11 mouse cellular contexts compared by ENCODE assay signal in genomic region chr19:7140856-7141421, GRCm38 (mm10). TPM values are rescaled to one million over a fixed set of nuclear protein-coding genes. Genes with fewer than 3 reads are reported as not detected.
A peak's percentile ranks its signal among the peaks of the same experiment; 100 is the strongest.
DNase-seq lines count a peak whose midpoint lies in the region; ATAC-seq and TF ChIP-seq lines count a peak whose summit lies in the region.
"Had no signal": no experiment of that assay in that cellular context is flagged by ENCODE, and none has a peak within 500 bp of the region (broad histone marks: within the 10 kb centered on the region; RNA-seq: fewer than 3 reads in every experiment).

No protein-coding gene starts in this region.

- no peaks in the 10 kb centered on the region for H3K9me3 ChIP-seq in heart, embryonic 14.5 days (ENCODE audit: control insufficient read depth, low read length)
- H3K9me3 ChIP-seq in heart, embryonic 11.5 days (replicated peaks; ENCODE audit: control insufficient read depth, low read length): no peaks in the 10 kb centered on the region
- H3K9me3 ChIP-seq in embryonic facial prominence, embryonic 10.5 days: no peaks in the 10 kb centered on the region
- no peaks in the 10 kb centered on the region for H3K9me3 ChIP-seq in forebrain, postnatal 0 days (ENCODE audit: low read length)
- H3K9me3 ChIP-seq in midbrain, embryonic 15.5 days: no peaks in the 10 kb centered on the region

- peak overlapping the region in 1 of 2 experiments; percentile 6; a peak in 2 of 4 replicates for H3K27ac ChIP-seq in heart, embryonic 14.5 days (replicated peaks in 1 of 2; ENCODE audit: control insufficient read depth in 1 of 2, insufficient read depth in 1 of 2, low read depth in 2 of 2, low read length in 2 of 2)
- H3K27ac ChIP-seq in heart, embryonic 11.5 days (ENCODE audit: low read depth, low read length): no peak overlapping the region
- H3K27ac ChIP-seq in embryonic facial prominence, embryonic 10.5 days (replicated peaks): 0 out of 2 replicates have a peak overlapping the region, but pooled peaks have one; percentile 3
- H3K27ac ChIP-seq in forebrain, postnatal 0 days (ENCODE audit: low read depth, low read length): peak overlapping the region; percentile 82
- H3K27ac ChIP-seq in midbrain, embryonic 15.5 days: peak overlapping the region; percentile 68

- TF ChIP-seq CTCF in forebrain, postnatal 0 days (IDR thresholded peaks at IDR 0.05; ENCODE audit: low read depth): no peak

- ATAC-seq in heart, embryonic 14.5 days (ENCODE audit: insufficient number of reproducible peaks, insufficient read depth, low FRiP score, low read depth): no peak
- ATAC-seq in heart, embryonic 11.5 days (replicated peaks; ENCODE audit: insufficient number of reproducible peaks, low FRiP score, low TSS enrichment): no peak
- ATAC-seq in forebrain, postnatal 0 days: peak; percentile 58
- ATAC-seq in midbrain, embryonic 15.5 days (replicated peaks): 0 out of 2 replicates have a peak, but pooled peaks have one; percentile 9

- WGBS in heart, embryonic 14.5 days: 52% methylated on average over 12 of the region's 12 CpGs
- 62% methylated on average over 12 of the region's 12 CpGs for WGBS in heart, embryonic 11.5 days (ENCODE audit: insufficient replicate concordance)
- 61% methylated on average over 12 of the region's 12 CpGs for WGBS in embryonic facial prominence, embryonic 10.5 days
- WGBS in forebrain, postnatal 0 days: 15% methylated on average over 12 of the region's 12 CpGs
- WGBS in midbrain, embryonic 15.5 days: 20% methylated on average over 12 of the region's 12 CpGs

- peaks cover 51 to 66% of the 10 kb centered on the region in 2 experiments for H3K4me1 ChIP-seq in heart, embryonic 14.5 days (ENCODE audit: control insufficient read depth in 2 of 2, insufficient read depth in 2 of 2, low read length in 2 of 2)
- H3K4me1 ChIP-seq in heart, embryonic 11.5 days (ENCODE audit: control insufficient read depth, insufficient read depth, low read length): peaks cover 34% of the 10 kb centered on the region
- peaks cover 81% of the 10 kb centered on the region for H3K4me1 ChIP-seq in embryonic facial prominence, embryonic 10.5 days
- H3K4me1 ChIP-seq in forebrain, postnatal 0 days (ENCODE audit: insufficient read depth): peaks cover 43% of the 10 kb centered on the region
- peaks cover 82% of the 10 kb centered on the region for H3K4me1 ChIP-seq in midbrain, embryonic 15.5 days

- peaks cover 19% of the 10 kb centered on the region for H3K27me3 ChIP-seq in heart, embryonic 14.5 days (ENCODE audit: control insufficient read depth, insufficient read depth, low read length)
- H3K27me3 ChIP-seq in heart, embryonic 11.5 days (ENCODE audit: control insufficient read depth, insufficient read depth, low read length): peaks cover 45% of the 10 kb centered on the region
- H3K27me3 ChIP-seq in embryonic facial prominence, embryonic 10.5 days (replicated peaks; ENCODE audit: low read depth, poor library complexity, severe bottlenecking): peaks cover 96% of the 10 kb centered on the region
- H3K27me3 ChIP-seq in forebrain, postnatal 0 days (ENCODE audit: insufficient read depth, low read length): no peaks in the 10 kb centered on the region
- peaks cover 3% of the 10 kb centered on the region; the same call in 1 of the 2 replicates for H3K27me3 ChIP-seq in midbrain, embryonic 15.5 days (replicated peaks)

- H3K4me3 ChIP-seq in heart, embryonic 14.5 days (ENCODE audit: control insufficient read depth in 1 of 2, insufficient read depth in 1 of 2, low read depth in 1 of 2, low read length in 2 of 2): no peak overlapping the region
- H3K4me3 ChIP-seq in heart, embryonic 11.5 days (ENCODE audit: low read depth, low read length): no peak overlapping the region
- H3K4me3 ChIP-seq in embryonic facial prominence, embryonic 10.5 days: no peak overlapping the region
- no peak overlapping the region for H3K4me3 ChIP-seq in forebrain, postnatal 0 days (ENCODE audit: low read depth, low read length)
- H3K4me3 ChIP-seq in midbrain, embryonic 15.5 days: no peak overlapping the region

- H3K4me2 ChIP-seq in heart, embryonic 14.5 days (ENCODE audit: low read length): no peak overlapping the region
- H3K4me2 ChIP-seq in heart, embryonic 11.5 days: no peak overlapping the region
- H3K4me2 ChIP-seq in forebrain, postnatal 0 days (ENCODE audit: low read depth): no peak overlapping the region
- H3K4me2 ChIP-seq in midbrain, embryonic 15.5 days: no peak overlapping the region

- no peaks in the 10 kb centered on the region for H3K36me3 ChIP-seq in heart, embryonic 14.5 days (ENCODE audit: control insufficient read depth, insufficient read depth, low read length)
- no peaks in the 10 kb centered on the region; the same call in 1 of the 2 replicates for H3K36me3 ChIP-seq in heart, embryonic 11.5 days (ENCODE audit: control insufficient read depth, insufficient read depth, low read length)
- H3K36me3 ChIP-seq in embryonic facial prominence, embryonic 10.5 days (replicated peaks): no peaks in the 10 kb centered on the region
- H3K36me3 ChIP-seq in forebrain, postnatal 0 days (ENCODE audit: insufficient read depth): no peaks in the 10 kb centered on the region
- no peaks in the 10 kb centered on the region for H3K36me3 ChIP-seq in midbrain, embryonic 15.5 days (replicated peaks)

- peak overlapping the region; percentile 3; the same call in 1 of the 2 replicates for H3K9ac ChIP-seq in heart, embryonic 14.5 days (ENCODE audit: low read length)
- H3K9ac ChIP-seq in heart, embryonic 11.5 days (ENCODE audit: low read depth, low read length): no peak overlapping the region
- peak overlapping the region; percentile 31; the same call in 1 of the 2 replicates for H3K9ac ChIP-seq in forebrain, postnatal 0 days
- H3K9ac ChIP-seq in midbrain, embryonic 15.5 days: no peak overlapping the region

- DNase-seq in embryonic facial prominence, embryonic 10.5 days (ENCODE audit: low spot score): no peak
- no peak for DNase-seq in forebrain, postnatal 0 days
- DNase-seq in adrenal gland, postnatal 25 days: no peak
- no peak for DNase-seq in natural killer cell, adult 2 months (ENCODE audit: low spot score in 2 of 2)
- no peak for DNase-seq in kidney, adult 11 months
- DNase-seq: heart, postnatal 10 days; kidney, postnatal 4 days; liver had no signal

RNA-seq across cellular contexts. Expression of gene Flrt1, which starts 35.4 kb away (rescaled TPM):
- 1.4 and 1.5 TPM in 2 replicates for polyA plus RNA-seq in heart, embryonic 14.5 days (2014; fragmentation: Nextera tagmentation; extraction: Ambion mirVana)
- polyA plus RNA-seq in heart, embryonic 11.5 days (2014; fragmentation: Nextera tagmentation; extraction: Ambion mirVana): 0.79 and 0.97 TPM in 2 replicates
- polyA plus RNA-seq in embryonic facial prominence, embryonic 10.5 days (2016; fragmentation: Nextera tagmentation; extraction: Ambion mirVana): 2.5 and 2.9 TPM in 2 replicates
- 8.1 and 8.8 TPM in 2 replicates for total RNA-seq in forebrain, postnatal 0 days (2014; rRNA removed)
- polyA plus RNA-seq in forebrain, postnatal 0 days (2015; fragmentation: Nextera tagmentation; extraction: Ambion mirVana): 6.7 and 11.3 TPM in 2 replicates
- polyA plus RNA-seq in midbrain, embryonic 15.5 days (2015; fragmentation: Nextera tagmentation; extraction: Ambion mirVana): 12.2 and 12.5 TPM in 2 replicates
- 1.6 and 2.0 TPM in 2 replicates for total RNA-seq in adrenal gland, postnatal 25 days (2021)

Comparison
In these comparisons a context has a peak if more than half of its experiments do, and no peak if none do; other contexts are left out.
1. H3K9ac ChIP-seq: peak in heart, embryonic 14.5 days (single experiment) and forebrain, postnatal 0 days (single experiment); none in heart, embryonic 11.5 days (single experiment) and midbrain, embryonic 15.5 days (single experiment).
2. ATAC-seq: peak in forebrain, postnatal 0 days (single experiment) and midbrain, embryonic 15.5 days (single experiment); none in heart, embryonic 14.5 days (single experiment) and heart, embryonic 11.5 days (single experiment).